Mouse (Mus musculus): ENCODE measurements around the gene Trp53i13.

GRCm38 (mm10) chr11:77494344-77494676 lies 21.5 kb downstream of the Trp53i13 start:
- TF ChIP-seq POLR2A (IDR thresholded peaks at IDR 0.05; ENCODE audit: insufficient read depth, low read depth, low read length) = no peak
- no peak for TF ChIP-seq CTCF (IDR thresholded peaks at IDR 0.05; ENCODE audit: insufficient read depth, low read depth, low read length)
